Mouse (Mus musculus) NIH3T3 (cell line): ENCODE measurements around the gene Psma5.

ENCODE experiments used
- DNase-seq: peaks from one replicate; pipeline ENCODE4 v3.0.0-alpha.2; 2012; ENCODE audit warnings: low read depth

Psma5 gene

DNA sequence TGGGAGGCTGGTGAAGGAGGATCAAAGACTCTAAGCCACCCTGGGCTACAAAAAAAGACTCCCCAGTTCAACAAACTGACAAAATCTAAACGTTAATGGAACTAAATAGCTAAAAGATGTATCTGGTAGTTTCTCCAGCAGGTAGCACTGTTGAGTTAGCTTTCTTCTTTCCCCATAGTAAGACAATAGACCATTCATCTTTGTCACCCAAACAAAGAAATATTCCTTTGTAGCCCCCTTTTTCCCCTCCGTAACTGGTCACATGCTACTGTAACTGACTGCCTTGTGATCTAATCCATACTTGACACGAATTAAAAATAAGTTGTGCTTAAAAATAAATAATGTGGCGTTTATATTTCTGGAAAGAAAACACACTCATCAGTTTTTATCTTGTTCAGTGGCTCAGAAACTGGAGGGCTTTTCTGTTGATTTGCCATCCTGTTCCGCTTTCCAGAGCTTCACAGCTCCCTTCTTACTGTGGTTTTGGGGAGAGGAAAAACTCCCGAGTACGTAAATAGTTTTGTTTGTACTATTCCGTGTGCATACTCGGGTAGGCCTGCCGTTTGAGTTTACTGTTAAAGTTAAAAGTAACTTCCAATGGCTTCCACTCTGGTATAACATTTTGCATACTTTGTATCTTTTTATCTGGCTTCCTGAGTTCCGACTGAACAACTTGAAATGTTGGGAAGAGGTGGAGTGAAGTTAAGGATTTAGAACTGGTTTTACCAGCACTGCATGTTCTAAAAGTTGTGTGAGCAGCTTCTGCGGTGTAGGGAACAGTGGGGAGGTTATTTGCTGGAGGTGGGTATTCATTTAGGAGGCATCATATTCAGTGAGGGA is 25.9 kb downstream of the Psma5 start:
- peak; percentile 81 for DNase-seq

DNA sequence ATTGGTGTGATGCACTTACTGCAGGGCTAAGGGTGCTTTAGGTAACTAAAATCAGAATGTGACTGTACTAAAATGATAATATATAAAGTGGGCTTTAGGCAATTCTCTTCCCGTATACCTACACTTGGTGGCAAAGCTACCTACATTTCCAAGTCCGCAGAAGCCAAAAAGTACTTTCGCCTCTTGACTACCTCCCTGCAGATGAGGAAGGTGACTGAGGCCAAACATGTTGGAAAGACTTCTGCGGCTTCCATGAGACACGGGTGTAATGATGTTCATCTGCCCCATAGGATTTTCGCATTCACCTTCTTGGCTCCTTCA is 26.5 kb downstream of the Psma5 start:
- DNase-seq: no peak

DNA sequence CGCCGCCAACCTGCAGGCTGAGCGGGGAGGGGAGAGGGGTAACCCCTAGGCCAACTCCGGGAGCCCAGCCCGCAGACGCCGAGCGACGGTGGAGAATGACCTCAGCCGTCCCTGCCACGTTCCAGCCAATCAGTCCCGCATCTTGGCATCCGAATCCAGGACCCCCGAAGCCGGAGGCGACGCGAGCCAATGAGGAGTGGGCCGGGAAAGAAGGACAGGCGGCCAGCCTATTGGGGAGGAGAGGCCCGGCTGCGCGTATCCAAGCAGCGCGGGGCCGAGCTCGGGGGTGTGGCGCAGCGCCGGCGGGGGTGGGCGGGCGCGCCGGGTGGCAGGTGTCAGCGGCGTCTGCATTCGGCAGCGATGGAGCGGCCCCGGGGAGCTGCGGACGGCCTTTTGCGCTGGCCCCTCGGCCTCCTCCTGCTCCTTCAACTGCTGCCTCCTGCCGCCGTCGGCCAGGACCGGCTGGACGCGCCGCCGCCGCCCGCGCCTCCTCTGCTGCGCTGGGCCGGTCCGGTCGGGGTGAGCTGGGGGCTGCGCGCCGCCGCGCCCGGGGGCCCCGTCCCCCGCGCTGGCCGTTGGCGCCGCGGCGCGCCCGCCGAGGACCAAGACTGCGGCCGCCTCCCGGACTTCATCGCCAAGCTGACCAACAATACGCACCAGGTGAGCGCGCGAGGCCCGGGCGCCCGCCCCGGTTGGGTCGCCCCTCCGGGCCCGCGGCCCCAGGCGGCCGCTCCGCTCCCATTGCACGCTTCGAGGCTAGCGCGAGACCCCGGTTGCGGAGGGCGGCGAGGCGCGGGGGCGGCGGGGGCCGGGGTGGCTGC is 27.3 kb downstream of the Psma5 start, which contains the start of gene Sort1:
Gene Sort1 (plus strand): TSS at position 302 of the 821 bp plus-strand sequence.
- peak; percentile 76 for DNase-seq

DNA sequence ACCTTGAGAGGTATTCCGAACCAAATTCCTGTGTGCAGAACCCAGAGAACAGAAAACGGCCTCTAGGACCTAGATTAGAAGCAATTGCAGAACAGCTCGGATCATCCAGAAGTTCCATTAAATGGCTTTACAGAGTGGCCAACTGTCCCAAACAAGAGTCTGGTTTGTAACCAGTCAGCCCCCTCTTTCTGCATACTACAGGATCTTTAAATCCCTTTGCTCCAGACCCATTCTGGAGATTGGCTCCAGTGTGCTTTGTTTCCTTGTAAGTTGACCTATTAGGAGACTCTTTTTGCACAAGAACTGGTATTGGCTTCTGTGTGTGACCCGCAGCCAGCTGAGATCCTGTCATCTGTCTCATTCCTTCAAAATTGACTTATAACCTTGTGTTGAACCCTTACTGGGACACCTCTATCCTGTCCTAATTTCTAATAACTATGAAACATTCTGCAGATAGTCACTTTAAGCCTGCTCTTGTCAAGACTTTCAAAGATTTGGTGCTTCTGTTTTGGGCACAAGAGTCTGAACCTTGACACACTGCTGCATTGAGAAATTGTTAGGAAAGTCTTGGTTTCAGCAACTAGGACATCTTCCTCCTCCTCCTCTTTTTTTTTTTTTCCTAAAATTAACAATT is 28.5 kb downstream of the Psma5 start:
- no peak for DNase-seq

DNA sequence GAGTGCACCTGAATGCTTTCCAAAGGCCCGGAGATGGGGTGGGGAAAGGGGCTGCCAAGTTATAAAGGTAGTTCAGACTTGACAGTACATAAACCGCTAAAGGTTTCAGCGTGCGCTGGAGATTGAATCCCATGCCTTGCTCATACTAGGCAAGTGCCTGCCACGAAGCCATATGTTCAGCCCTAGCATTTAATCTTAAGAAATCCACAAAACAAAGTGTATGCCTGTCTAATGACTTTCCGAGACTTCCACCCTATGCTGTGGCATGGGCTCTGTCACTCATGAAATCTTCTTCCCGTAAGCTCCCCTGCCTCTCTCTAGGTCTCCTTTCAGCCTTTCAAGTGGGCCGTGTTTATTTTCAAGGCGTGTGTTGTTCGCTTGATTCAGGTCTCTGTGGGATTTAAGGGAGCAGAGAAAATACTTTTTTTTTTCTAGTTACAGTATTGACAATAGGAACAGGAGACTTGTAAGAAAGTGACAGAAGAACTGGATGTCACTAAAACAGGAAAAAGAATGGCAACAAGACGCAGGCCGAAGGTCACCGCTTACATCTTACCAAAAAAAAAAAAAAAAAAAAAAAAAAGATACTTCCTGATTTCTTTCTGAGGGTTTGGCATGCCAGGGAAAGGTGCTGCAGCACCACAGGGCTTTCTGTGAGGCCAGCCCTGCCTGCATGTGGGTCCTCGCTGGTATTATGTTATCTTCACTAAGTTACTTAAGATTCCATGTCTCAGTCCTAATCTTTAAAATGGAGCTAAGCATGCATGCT is 30.1 kb downstream of the Psma5 start:
- no peak for DNase-seq

DNA sequence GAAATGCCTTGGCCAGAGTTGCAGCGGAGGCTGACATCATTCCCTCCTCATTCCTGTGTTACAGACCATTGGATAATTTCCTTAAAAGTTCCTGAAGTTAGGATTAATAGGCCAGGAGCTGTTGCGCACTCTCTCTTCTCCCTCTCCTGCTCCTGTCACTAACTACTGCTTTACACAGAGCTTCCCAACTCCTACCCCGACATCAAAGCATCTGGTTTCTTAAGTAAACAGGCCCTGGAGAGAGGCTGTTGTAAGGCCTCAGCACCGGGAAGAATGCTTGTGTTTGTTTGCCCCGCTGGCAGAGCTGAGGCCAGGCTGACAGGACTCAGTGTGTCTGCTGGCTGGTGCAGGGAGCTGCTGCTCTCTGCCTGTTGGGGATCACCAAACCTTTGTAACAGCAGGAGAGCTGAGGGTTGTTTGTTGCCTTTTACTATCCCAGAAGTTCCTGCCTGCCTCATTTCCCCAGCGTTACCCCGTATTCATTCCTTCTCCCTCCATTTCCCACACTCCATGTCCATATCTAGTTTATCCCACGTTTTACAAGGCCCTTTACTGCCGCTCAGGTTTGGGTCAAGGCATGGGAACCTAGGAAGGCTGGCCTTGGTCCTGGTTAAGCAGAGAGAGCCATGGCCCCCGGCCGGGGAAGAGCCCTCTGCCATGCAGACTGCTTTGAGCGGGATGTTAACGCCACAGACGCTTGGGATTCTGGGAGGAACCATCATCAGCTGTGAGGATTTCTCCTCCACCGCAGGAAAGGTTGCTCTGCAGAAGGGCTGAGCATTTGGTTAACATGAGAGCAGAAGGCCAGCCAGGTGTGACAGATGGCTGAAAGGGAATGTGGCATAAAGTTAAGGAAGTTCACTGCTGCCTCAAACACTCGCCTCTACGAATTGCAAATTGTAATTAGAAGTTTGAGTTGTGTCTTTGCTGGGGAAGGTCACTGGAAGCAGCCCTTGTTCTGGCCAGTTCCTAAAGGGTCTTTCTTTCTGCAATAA is 31.4 kb downstream of the Psma5 start:
- peak; percentile 24 for DNase-seq

DNA sequence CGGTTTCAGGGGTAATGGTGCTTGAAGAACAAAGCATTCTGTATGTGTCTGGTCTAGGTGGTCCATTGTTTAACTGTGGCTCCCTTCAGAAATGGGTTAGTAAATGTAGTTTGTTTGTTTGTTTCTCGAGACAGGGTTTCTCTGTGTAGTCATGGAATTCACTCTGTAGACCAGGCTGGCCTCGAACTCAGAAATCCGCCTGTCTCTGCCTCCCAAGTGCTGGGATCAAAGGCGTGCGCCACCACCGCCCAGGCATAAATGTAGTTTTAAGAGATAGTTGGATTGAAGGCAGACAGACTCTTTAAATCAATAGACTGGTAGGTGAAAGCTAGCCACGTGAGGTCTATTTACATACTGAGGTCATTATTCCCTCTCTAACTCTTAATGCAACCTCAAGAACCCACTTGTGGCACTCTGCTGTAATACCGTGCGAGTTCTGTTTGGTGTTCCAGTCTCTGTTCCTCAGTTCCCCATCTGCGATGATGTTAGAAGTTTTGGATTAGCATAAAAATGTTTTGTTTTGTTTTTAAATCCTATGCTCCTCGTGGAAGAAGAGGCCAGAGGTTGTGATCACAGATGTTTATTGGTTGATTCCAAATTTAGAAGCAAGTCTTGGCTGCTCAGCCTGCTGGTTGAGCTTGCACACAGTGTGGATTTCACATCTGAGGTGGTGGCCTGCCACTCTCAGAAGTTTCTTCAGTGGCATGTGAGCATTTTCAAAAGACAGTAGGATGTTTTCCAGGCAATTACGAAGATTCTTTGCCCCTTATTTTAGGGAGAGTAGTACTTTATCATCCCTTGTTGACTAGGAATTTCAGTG is 32.8 kb downstream of the Psma5 start:
- no peak for DNase-seq

DNA sequence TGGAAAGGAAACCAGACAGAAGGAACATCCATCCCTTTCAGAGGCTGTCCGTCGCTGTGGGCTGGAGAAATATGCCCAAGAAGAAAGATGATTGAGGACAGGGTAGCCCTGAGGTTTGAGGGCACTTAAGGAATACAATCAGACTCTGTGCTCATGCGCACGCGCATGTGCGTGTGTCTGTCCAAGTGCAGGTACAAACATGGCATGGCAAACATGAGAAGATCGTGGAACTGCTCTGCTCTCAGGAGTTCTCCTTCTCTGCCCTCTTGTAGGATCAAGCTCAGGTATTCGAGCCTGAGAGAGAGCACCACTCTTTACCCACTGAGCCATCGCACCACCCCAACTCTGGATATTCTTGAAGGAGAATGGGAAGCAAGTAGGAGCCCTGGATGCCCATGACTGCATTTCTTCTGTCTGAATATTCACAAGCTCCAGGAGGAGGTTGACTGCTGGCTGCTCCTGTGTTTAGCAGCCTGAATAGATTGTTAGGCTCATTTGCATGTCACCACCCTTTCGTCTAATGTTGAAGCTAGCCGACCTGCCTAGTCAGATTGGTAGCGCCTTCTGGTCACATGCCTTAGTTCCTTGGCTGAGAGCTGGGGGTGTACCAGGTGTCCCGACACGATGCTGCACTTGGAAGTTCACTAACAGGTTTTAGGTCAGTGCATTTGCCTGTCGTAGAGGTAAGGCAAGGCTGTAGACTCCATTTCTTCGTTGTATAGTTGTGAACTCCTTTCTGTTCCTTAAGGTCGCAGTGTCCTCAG is 34.5 kb downstream of the Psma5 start:
- no peak for DNase-seq

DNA sequence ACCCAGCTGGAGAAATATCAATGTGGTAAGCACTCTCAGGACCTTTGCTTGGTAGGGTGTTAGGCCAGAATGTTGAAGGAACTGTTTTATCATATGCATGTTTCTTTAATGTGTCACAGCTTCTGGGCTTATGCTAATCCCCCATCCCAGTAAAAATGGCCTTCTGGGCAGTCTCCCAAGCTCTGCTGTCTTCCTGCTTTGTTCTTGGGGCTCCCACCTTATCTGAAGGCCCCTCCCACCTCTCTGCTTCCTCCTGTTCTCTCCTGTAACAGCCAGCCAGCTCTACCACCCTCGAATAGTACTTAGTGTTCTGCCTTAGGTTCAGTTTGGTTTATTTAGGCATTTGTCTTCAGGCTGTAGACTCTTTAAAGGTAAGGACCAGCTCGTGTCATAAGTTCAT is 37.7 kb downstream of the Psma5 start:
- DNase-seq: peak; percentile 37

DNA sequence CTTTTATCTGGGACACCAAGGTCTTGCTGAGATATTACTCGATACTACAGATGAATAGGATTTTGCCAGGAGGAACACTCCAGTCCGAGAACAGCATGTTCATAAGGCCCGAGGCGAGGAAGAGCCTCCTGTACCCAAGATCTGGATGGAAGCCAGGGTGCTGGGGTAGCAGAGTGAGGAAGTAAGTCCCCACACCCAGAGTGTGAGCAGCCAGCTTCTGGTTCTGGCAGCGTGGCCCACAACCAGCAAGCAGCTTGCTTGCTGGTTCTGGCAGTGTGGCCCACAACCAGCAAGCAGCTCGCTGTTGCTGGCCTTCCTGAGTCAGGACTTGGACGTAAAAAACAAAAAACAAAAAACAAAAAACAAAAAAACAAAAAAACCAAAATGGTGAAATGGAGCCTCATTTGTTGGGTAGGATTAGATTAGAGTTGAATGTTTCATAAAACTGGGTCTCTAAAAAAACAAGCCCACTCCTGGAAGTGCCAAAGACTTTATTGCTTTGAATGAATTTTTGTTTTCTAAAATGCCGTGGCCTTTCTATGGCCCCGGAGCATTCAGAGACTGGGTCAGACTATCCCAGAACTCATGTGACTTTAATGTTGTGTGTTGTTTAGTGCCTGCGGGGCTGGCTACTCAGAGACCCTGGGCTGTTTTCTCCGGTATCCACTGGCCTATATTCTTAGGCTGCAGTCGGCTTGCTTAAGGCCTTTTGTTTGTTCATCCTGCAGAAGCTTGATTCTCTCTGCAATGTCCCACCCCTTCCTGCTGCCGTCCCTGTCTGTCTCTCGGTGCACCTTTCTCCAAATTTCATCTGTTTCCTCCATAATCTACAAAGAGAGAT is 38.9 kb downstream of the Psma5 start:
- DNase-seq: no peak

DNA sequence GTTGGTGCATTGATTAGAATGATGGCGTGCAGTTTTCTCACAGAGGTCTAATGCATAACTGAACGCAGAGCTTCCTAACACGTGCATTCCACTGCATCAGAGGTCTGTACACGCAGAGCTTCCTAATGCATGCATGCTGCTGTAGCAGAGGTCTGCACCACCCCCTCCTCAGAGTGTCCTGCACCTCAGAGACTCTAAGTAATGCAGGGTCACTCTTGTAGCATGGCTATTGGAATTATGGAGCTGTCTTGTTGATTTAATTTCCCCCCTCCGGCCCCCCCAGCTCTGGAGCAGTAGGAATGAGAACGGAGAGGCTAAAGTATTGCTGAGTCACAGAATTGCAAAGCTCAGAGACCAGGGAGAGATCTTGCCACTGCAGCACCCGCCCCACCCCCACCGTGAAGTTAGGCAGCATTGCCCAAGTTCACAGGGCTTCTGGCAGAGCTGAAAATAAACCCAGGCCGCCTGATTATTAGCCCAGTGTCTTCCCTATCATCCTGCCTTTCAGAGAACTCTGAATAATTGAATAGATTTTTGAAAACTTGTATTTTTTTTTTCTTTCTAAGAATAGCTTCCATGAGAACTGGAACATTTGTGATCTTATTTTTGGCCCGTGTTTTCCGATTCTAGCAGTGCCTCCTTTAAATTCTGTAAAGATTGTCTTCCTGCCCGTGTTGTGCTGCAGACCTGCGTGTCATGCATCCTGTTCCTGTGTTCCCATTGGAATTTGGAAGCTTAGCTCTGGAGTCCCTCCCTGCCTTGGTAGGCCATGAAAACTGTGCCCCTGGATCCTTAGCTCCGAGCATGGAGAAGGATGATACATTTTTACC is 39.7 kb downstream of the Psma5 start:
- DNase-seq: peak; percentile 85

DNA sequence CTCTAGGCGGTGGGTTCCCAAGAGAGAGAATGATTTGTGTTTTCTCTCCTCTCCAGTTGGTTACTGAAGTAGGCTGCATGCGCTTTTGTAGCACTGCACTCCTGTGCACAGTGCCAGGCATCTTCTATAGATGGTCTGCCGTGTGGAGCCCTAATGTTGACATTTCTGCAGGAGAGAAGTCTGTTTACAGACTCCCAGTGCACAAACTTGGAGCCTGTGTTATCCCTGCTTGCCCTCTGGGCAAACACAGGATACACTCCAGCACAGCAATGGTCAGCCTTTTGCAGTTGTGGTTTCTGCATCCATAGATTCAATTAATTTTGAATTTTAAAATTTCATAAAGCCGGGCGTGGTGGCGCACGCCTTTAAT is 40.3 kb downstream of the Psma5 start:
- peak; percentile 19 for DNase-seq

DNA sequence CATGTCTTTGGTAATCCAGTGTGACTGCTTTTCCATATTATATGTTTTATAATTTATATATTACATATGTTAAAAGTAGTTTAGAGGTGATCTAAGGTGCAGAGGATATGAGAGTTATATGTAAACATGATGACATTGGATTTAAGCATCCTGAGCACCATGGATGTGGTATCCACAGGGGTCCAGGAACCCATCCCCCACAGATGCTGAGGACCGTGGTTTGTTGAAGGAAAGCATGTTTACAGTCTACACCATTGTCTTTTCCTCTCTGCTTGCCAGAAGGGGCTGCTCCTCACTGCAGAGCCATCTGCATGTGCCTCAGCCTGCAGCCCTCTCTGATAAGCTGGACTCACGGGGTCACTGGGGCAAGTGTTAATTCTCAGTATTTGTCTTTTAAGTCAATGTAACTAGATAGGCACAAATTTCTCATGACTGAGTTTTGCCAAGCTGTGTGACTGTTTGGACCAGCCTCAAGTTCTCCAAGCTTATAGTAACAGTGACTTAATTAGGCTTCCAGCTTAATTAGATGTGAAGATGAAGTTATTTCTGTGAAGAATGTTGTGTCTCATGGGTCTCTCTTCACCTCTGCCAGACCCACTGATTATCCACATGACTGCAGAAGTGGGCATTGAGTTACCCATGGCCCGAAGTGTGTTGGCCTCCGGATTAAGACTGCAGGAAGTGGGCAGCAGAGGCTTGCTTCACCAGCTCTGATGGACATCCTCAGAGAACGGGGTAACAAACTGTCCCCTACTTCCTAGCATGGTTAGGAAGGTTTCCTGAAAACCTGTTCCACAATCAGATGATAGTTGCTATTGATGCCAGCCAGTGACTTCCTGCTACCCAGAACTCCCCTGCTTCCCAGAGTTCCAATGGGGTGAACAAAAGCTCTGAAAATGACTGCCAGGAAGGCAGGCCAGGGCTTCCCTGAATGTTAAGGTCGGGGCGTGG is 41.2 kb downstream of the Psma5 start:
- DNase-seq: no peak

DNA sequence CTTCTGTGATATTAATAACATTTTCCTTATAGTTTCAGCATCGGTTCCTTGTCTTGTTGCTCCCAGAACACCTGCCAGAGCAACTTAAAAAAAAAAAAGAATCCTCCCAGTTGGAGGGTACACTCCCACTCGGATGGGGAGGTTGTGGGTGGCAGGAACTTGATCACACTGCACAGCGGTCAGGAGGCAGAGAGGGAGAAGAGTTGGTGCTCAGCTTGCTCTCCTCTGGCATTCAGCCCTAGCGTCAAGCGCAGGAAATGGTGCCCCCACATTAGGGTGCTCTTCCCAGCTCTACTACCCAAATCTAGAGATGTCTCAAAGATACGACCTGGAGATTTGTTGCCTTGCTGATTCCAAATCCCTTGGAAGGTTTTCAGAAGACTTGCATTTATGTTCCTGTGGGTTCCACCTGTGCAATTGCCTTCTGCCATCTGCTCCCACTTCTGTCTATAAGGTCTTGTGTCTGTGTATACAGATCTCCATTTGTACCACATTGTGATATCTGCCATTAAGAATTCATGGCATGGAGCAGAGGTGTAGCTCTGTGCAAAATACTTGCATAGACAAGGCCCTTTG is 43.8 kb downstream of the Psma5 start:
- DNase-seq: no peak

DNA sequence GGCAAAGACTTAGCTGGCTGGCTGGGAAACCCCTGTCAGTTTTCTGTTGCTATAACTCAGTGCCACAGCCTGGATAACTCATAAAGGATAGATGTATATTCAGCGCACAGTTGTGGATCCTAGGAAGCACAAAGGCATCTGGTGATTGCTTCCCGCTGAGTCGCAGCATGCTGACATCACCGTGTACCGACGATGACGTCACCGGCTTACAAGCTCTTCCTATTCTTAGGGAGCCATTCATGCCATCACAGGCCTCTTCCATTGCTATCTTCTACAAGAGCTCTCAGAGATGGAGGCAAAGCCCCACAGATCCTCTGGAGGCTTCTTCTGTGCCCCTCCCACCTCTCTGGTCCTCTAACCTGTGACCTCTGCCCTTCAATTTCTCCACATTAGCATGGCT is 47.0 kb downstream of the Psma5 start:
- DNase-seq: peak; percentile 28

DNA sequence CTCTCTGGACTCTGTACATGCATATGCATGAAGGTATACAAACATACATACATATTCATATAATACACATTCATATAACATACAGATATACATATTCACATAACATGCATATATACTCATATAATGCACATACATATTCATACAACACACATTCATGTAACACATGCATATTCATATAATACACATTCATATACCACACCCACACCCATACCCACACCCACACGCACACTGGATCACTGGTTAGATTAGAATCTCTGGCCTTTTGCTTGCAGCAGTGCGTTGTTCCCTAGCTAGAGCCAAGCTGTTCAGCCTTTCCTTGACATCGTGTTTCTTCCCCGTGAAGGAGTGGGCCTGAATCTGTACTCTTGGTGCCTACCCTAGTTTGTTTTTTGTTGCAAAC is 48.0 kb downstream of the Psma5 start:
- DNase-seq: no peak
